Mouse (Mus musculus): ENCODE data around the gene Card19. TPM values are rescaled to one million over a fixed set of nuclear protein-coding genes. Genes with fewer than 3 reads are reported as not detected.

The Card19 gene
- polyA plus RNA-seq, 1 experiment from 2014 or later, result 77.0 TPM

GRCm38 (mm10) chr13:49189970-49190870 lies 25.6 kb downstream of the Card19 start:
- peak overlapping the region; percentile 10; the same call in 1 of the 2 replicates for H3K4me2 ChIP-seq (ENCODE audit: low read length)
- peak; percentile 45 for DNase-seq (ENCODE audit: low spot score)
- no peaks in the 10 kb centered on the region for H3K9me3 ChIP-seq (replicated peaks; ENCODE audit: low read length)
- WGBS, result 49% methylated on average over 12 of the region's 12 CpGs
- no peak overlapping the region for H3K4me3 ChIP-seq (replicated peaks; ENCODE audit: low read depth, low read length)
- peak overlapping the region; percentile 84 for H3K27ac ChIP-seq
- H3K4me1 ChIP-seq (replicated peaks; ENCODE audit: insufficient read depth, low read length), result peaks cover 45% of the 10 kb centered on the region
- H3K9ac ChIP-seq (ENCODE audit: low read depth, low read length), result 0 out of 2 replicates have a peak overlapping the region, but pooled peaks have one; percentile 8
- peaks cover 7% of the 10 kb centered on the region; the same call in 1 of the 2 replicates for H3K36me3 ChIP-seq (ENCODE audit: insufficient read depth, low read length)
- no peak for TF ChIP-seq CTCF (IDR thresholded peaks at IDR 0.05; ENCODE audit: low read depth)
- no peaks in the 10 kb centered on the region for H3K27me3 ChIP-seq (ENCODE audit: insufficient read depth, low read length)
- ATAC-seq (replicated peaks; ENCODE audit: low FRiP score, low read depth), result no peak

GRCm38 (mm10) chr13:49188966-49189360 lies 26.9 kb downstream of the Card19 start:
- DNase-seq (ENCODE audit: low spot score) (no peak), ATAC-seq (replicated peaks; ENCODE audit: low FRiP score, low read depth) (no peak)
- Histone ChIP-seq H3K4me3 (replicated peaks; ENCODE audit: low read depth, low read length) (no peak overlapping the region), H3K36me3 (ENCODE audit: insufficient read depth, low read length) (no peaks in the 10 kb centered on the region; the same call in 1 of the 2 replicates), H3K4me2 (ENCODE audit: low read length) (peak overlapping the region; percentile 95), H3K27ac (peak overlapping the region; percentile 90), H3K9ac (ENCODE audit: low read depth, low read length) (peak overlapping the region; percentile 24; the same call in 1 of the 2 replicates), H3K9me3 (replicated peaks; ENCODE audit: low read length) (no peaks in the 10 kb centered on the region), H3K4me1 (replicated peaks; ENCODE audit: insufficient read depth, low read length) (peaks cover 45% of the 10 kb centered on the region), H3K27me3 (ENCODE audit: insufficient read depth, low read length) (no peaks in the 10 kb centered on the region)
- TF ChIP-seq CTCF (IDR thresholded peaks at IDR 0.05; ENCODE audit: low read depth), result no peak
- WGBS, result 55% methylated on average over 2 of the region's 2 CpGs

GRCm38 (mm10) chr13:49188219-49188965 lies 27.4 kb downstream of the Card19 start:
- TF ChIP-seq CTCF (IDR thresholded peaks at IDR 0.05; ENCODE audit: low read depth), result no peak
- Histone ChIP-seq H3K4me2 (ENCODE audit: low read length) (peak overlapping the region; percentile 95), H3K27me3 (ENCODE audit: insufficient read depth, low read length) (no peaks in the 10 kb centered on the region), H3K4me1 (replicated peaks; ENCODE audit: insufficient read depth, low read length) (peaks cover 45% of the 10 kb centered on the region), H3K9me3 (replicated peaks; ENCODE audit: low read length) (no peaks in the 10 kb centered on the region), H3K9ac (ENCODE audit: low read depth, low read length) (peak overlapping the region; percentile 73), H3K36me3 (ENCODE audit: insufficient read depth, low read length) (no peaks in the 10 kb centered on the region), H3K4me3 (replicated peaks; ENCODE audit: low read depth, low read length) (peak overlapping the region; percentile 75), H3K27ac (peak overlapping the region; percentile 90)
- 26% methylated on average over 15 of the region's 15 CpGs for WGBS
- DNase-seq (ENCODE audit: low spot score), result no peak
- 0 out of 2 replicates have a peak, but pooled peaks have one; percentile 2 for ATAC-seq (replicated peaks; ENCODE audit: low FRiP score, low read depth)

- DNase-seq (ENCODE audit: low spot score), result peak; percentile 87
- Histone ChIP-seq H3K4me1 (replicated peaks; ENCODE audit: insufficient read depth, low read length) (peaks cover 45% of the 10 kb centered on the region), H3K27ac (peak within 1 kb of the TSS; percentile 90), H3K4me2 (ENCODE audit: low read length) (peak within 1 kb of the TSS; percentile 95), H3K36me3 (ENCODE audit: insufficient read depth, low read length) (no peaks in the 10 kb centered on the region), H3K27me3 (ENCODE audit: insufficient read depth, low read length) (no peaks in the 10 kb centered on the region), H3K9me3 (replicated peaks; ENCODE audit: low read length) (no peaks in the 10 kb centered on the region), H3K9ac (ENCODE audit: low read depth, low read length) (peak within 1 kb of the TSS; percentile 73), H3K4me3 (replicated peaks; ENCODE audit: low read depth, low read length) (peak within 1 kb of the TSS; percentile 75)
- under 1% methylated on average over 64 of the region's 87 CpGs for WGBS
- ATAC-seq (replicated peaks; ENCODE audit: low FRiP score, low read depth), result peak; percentile 88
- TF ChIP-seq CTCF (IDR thresholded peaks at IDR 0.05; ENCODE audit: low read depth), result no peak
Measured at GRCm38 (mm10) chr13:49187288-49188218, 28.3 kb downstream of the Card19 start, which contains the start of gene Ninj1. TSS of gene Ninj1 (plus strand) at chr13:49187485.

- no peaks in the 10 kb centered on the region for H3K36me3 ChIP-seq (ENCODE audit: insufficient read depth, low read length)
- H3K27me3 ChIP-seq (ENCODE audit: insufficient read depth, low read length), result no peaks in the 10 kb centered on the region
- peak overlapping the region; percentile 73 for H3K9ac ChIP-seq (ENCODE audit: low read depth, low read length)
- ATAC-seq (replicated peaks; ENCODE audit: low FRiP score, low read depth) (peak; percentile 4; the same call in 1 of the 2 replicates), DNase-seq (ENCODE audit: low spot score) (no peak)
- no peaks in the 10 kb centered on the region for H3K9me3 ChIP-seq (replicated peaks; ENCODE audit: low read length)
- H3K27ac ChIP-seq, result peak overlapping the region; percentile 65
- peak overlapping the region; percentile 95 for H3K4me2 ChIP-seq (ENCODE audit: low read length)
- H3K4me3 ChIP-seq (replicated peaks; ENCODE audit: low read depth, low read length), result no peak overlapping the region; the same call in 1 of the 2 replicates
- peaks cover 44% of the 10 kb centered on the region for H3K4me1 ChIP-seq (replicated peaks; ENCODE audit: insufficient read depth, low read length)
- no peak for TF ChIP-seq CTCF (IDR thresholded peaks at IDR 0.05; ENCODE audit: low read depth)
- 16% methylated on average over 11 of the region's 11 CpGs for WGBS
Measured at GRCm38 (mm10) chr13:49186798-49187287, 29.0 kb downstream of the Card19 start.
